Mouse (Mus musculus): ENCODE measurements around the gene Eef2.
"Not testable (repeated sequence)": the region's sequence is repeated elsewhere in the genome, so short reads cannot be mapped to it uniquely, and the experiment has no call there.

Eef2 gene

DNA sequence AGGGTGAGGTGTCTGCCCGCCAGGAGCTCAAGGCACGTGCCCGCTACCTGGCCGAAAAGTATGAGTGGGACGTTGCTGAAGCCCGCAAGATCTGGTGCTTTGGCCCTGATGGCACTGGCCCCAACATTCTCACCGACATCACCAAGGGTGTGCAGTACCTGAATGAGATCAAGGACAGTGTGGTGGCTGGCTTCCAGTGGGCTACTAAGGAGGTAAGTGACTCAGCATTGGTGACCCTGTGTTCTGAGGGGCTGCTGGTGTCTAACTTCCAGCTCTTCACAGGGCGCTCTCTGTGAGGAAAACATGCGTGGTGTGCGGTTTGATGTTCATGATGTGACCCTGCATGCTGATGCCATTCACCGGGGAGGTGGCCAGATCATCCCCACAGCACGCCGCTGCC lies 4.5 kb downstream of the Eef2 start:
- no peak for DNase-seq (ENCODE audit: low spot score)

GRCm38 (mm10) chr10:81181860-81182259 lies 5.4 kb downstream of the Eef2 start:
- not testable (repeated sequence) for DNase-seq (ENCODE audit: low spot score)

- DNase-seq (ENCODE audit: low spot score) = peak; percentile 100
Measured at GRCm38 (mm10) chr10:81182336-81183333, 6.2 kb downstream of the Eef2 start, which contains the start of gene Dapk3. Gene Dapk3, plus strand, starts transcription at chr10:81183005.

DNA sequence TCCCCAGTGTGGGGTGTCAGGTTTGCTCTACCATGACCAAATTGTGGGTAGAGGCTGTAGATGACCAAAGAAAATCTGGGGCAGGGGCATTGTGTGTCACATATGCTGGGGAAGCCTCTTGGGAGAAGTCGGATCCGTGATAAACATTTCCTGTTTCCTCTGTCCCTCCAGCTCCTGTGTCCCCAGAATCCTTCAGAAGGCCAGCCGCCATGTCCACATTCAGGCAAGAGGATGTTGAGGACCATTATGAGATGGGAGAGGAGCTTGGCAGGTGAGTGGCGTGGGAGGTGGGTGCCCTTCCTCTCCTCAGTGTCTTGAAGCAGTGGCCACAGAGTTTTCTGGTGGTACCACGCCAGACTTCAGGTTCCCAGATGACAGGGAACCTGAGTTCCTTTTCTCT lies 7.4 kb downstream of the Eef2 start, which contains the start of gene 4930442H23Rik:
TSS of gene 4930442H23Rik (minus strand) at position 45 of the 400 bp plus-strand sequence.
- DNase-seq (ENCODE audit: low spot score) = no peak

DNA sequence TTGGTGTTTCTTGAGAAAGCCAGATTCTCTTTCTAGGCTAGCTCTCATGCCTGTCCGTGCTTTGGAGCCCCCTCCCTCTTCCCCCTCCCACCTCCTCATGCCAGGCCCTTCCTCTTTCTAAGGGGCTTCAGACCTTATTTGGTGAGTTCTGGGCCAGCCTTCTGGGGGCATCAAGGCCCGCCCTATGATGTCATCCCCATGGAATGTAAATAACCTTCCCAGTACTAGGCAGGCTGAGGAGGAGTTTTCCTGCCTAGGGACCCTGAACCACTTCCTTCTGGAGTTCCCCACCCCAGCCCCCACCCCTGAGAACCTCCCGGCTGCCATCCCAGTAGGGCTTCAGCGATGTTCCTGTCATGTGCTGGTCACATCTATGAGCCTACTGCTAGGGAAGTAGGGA lies 8.3 kb downstream of the Eef2 start:
- DNase-seq (ENCODE audit: low spot score) = peak; percentile 71

DNA sequence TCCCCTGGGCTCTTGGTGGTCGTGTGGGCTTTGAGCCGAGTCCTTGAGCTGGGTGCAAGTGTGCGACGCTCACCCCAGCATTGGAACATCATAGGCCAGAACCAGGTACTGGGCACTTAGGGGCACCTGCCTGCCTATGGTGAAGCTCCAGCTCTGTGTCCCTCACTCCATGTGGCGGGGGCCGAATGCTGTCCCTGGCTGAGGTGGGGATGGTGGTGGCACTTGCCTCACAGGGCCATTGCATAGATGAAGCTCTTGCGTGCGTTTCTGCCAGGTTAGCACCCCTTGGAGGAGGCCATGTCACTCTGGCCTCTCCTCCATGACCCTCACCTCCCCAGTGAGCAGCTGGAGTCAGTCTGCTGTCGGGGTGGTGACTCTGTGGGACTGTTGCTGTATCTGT lies 10.7 kb downstream of the Eef2 start:
- no peak for DNase-seq (ENCODE audit: low spot score)

DNA sequence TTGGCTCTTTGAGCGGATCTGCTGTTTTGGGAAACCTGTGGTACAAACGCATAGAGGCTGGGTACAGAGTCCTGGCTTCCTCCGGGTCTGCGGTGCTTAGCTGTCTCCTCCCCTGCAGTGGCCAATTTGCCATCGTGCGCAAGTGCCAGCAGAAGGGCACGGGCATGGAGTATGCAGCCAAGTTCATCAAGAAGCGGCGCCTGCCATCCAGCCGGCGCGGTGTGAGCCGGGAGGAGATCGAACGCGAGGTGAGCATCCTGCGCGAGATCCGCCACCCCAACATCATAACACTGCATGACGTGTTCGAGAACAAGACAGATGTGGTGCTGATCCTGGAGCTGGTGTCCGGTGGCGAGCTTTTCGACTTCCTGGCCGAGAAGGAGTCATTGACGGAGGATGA lies 13.4 kb downstream of the Eef2 start:
- DNase-seq (ENCODE audit: low spot score) = no peak

DNA sequence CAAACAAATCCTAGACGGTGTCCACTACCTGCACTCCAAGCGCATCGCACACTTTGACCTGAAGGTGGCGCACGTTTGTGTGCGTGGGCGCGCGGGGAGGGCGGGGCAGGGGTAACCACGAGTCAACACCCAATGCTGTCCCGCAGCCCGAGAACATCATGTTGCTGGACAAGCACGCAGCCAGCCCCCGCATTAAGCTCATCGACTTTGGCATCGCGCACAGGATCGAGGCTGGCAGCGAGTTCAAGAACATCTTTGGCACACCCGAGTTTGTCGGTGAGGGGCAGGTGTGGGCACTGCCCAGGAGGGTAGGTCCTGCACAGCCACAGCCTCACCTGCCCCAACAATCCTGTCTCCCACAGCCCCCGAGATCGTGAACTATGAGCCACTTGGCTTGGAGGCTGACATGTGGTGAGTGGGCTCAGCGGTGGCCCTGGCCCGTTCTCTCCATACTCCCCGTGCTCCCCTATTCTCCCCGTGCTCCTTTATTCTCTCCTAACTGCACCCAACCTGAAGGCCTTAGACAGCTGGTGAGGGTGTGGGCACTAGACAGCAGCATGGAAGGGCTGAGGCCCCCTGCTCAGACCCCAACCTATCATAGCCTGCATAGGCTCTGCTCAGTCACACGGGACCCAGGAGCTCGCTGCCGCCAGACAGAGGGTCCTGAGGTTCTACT lies 13.9 kb downstream of the Eef2 start:
- peak; percentile 55 for DNase-seq (ENCODE audit: low spot score)

- DNase-seq (ENCODE audit: low spot score) = no peak
Measured at GRCm38 (mm10) chr10:81190912-81191321, 14.5 kb downstream of the Eef2 start.

DNA sequence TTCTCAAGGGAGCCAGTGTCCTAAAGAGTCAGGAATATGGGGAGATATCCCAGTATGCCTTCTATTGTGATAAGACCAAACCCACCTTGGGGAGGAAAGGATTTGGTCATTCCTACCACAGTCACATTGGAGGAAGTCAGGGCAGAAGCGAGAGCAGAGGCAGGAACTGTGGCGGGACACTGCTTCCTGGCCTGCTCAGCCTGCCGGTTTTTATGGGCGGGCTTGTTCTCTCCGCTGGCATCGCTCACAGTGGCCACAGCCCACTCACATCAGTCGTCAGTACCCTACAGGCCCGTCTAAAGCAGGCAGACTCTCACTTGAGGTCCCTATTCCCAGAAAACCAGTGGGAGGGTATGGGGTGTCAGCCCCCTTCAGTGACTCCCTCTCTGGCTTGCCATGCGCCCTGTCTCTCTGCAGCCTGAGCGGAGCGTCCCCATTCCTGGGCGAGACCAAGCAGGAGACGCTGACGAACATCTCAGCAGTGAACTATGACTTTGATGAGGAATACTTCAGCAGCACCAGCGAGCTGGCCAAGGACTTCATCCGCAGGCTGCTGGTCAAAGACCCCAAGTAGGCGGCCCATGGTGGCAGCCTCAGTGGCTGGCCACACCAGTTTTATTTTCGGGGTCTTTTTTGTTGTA lies 15.0 kb downstream of the Eef2 start:
- DNase-seq (ENCODE audit: low spot score) = no peak

GRCm38 (mm10) chr10:81192270-81192967 lies 16.0 kb downstream of the Eef2 start:
- DNase-seq (ENCODE audit: low spot score) = peak; percentile 84

GRCm38 (mm10) chr10:81192968-81193501 lies 16.6 kb downstream of the Eef2 start:
- DNase-seq (ENCODE audit: low spot score) = peak; percentile 53

DNA sequence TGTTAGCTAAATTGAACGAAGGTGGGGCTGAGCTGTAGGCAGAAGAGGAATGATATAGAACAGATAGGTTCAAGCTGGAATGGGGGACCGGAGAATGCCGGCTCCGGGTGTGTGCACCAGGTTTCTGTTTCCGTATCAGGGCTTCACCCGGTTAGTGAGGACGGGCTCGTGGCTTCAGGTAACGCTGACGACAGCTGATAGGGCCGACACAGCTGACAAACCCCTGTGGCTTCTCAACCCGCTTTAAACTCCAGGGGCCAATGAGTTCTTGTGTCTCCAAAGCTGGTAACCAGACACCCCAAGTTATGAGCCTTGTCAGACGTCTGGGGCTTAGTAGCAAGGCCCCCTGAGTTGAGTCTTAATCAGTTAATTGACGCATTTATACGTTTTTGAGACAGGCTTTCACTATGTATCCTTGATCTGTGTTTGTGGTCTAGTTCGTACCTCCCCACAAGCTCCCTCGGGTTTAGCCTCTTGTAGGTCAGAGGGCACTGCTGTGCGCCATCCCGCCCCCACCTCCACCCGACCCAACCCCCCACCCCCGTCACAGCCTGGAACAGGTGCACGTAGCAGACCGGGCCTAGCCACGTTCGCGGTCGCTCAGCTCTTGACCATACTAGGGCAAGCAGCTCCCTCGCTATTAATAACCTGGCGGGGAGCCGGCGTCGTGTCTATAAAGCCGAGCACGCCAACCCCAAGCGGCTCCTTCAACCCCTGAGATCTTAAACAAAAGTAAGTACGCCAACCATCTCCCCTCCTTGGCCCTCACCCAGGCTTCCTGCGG lies 17.8 kb downstream of the Eef2 start:
- no peak for DNase-seq (ENCODE audit: low spot score)

- no peak for DNase-seq (ENCODE audit: low spot score)
Measured at GRCm38 (mm10) chr10:81195300-81195699, 18.9 kb downstream of the Eef2 start.

DNA sequence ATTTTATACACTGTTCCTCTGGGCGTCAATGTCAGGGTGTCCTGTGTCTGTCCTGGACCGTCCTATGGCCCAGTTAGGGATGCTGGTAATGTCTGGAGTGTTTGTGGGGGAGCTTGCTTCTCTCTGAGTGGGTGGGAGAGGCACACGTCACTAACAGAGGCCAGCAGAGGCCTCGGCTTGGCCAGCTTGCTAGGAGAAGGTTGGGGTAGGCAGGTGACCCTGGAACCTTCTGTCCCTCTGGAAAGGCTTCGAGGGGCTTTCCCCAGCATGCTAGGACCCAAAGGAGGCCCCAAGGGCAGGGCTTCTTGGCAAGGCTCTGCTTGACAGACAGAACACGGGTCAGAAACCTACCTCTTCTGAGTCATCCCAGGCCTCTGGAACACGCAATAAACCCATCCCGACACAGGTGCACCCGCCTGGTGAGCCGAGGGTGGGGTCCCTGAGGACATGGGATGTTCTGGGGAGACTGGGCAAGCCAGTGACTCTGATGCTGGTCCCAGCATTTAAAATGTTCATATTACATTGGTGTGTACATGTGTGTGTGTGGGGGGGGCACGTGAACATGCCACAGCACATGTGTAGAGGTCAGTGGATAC lies 20.1 kb downstream of the Eef2 start:
- no peak for DNase-seq (ENCODE audit: low spot score)

- no peak for DNase-seq (ENCODE audit: low spot score)
Measured at GRCm38 (mm10) chr10:81197305-81197704, 20.9 kb downstream of the Eef2 start.

DNA sequence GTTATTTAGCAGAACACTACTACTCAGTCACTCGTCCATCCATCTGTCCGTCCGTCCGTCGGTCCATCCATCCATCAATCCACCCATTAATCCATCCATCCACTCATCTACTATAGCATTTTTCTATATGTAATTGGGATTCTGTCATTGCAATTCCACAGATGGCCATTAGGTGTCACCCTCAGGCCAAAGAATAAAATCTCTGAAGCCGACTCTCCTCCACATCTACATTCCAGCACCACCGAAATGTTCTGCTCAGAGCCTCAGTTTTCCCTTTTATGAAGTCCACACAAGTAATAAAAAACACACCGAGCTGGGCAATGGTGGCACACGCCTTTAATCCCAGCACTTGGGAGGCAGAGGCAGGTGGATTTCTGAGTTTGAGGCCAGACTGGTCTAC lies 21.8 kb downstream of the Eef2 start:
- DNase-seq (ENCODE audit: low spot score) = peak; percentile 90

GRCm38 (mm10) chr10:81198990-81199389 lies 22.6 kb downstream of the Eef2 start:
- DNase-seq (ENCODE audit: low spot score) = no peak

DNA sequence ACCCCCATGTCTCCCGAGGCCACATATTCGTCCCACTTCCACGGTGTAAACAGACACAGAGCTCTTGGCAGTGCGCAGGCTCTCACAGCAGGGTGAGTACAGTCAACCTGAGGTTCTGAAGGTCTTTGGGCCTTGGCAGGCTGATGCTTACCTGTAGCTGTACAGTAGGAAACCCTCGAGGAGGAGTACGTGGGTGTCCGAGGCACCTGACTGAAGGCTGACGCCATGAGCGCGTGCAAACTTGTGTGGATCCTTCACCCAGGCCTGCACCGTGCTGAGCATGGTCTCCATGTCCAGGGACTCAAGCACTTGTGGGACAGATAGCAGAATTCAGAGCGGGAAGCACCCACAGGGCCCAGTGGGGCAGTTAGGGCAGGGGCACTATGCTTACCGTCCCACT lies 23.7 kb downstream of the Eef2 start:
- no peak for DNase-seq (ENCODE audit: low spot score)

GRCm38 (mm10) chr10:81200605-81201287 lies 24.3 kb downstream of the Eef2 start:
- no peak for DNase-seq (ENCODE audit: low spot score)

Data from embryo, embryonic 10.5 days (tissue).